Mouse (Mus musculus) sigmoid colon, adult 10 weeks (tissue): Measurements from ENCODE around the gene Klhl4. TPM values are rescaled to one million over a fixed set of nuclear protein-coding genes. Genes with fewer than 3 reads are reported as not detected.

ENCODE experiments used
- polyA plus RNA-seq: library from polyadenylated mRNA; stranded (reverse); fragments of 350-450 nt; fragmentation: Illumina TruSeq; extraction: RNeasy Lipid Tissue Mini Kit (QIAGEN cat#74804); gene quantifications from one replicate; pipeline ENCODE4 v1.2.3, GENCODE M21; 2014; ENCODE audit warnings: low read depth, low replicate concordance

The Klhl4 gene
- 8.4 TPM for polyA plus RNA-seq

GRCm38 (mm10) chrX:114473782-114474731 is at the start of gene Klhl4:
TSS of gene Klhl4 (plus strand) at chrX:114474333.

